Mouse (Mus musculus) kidney, embryonic 14.5 days (tissue): ENCODE data around the gene Nfkbib. TPM values are rescaled to one million over a fixed set of nuclear protein-coding genes. Genes with fewer than 3 reads are reported as not detected.
A peak's percentile ranks its signal among the peaks of the same experiment; 100 is the strongest.

ENCODE experiments used
- ATAC-seq: fragments of 200-750 bp; cut with Nextera tagmentation; 2 replicates; pipeline ENCODE4 v1.8.0; 2017; ENCODE audit warnings: moderate number of reproducible peaks, mild to moderate bottlenecking, moderate TSS enrichment, moderate library complexity; ENCODE audit not compliant: low FRiP score, low TSS enrichment
- H3K27ac ChIP-seq: fragments of 300-500 bp; sonication (generic); 2 replicates; pipeline ENCODE4 v1.5.1; 2014; ENCODE audit warnings: low read depth, mild to moderate bottlenecking, low read length, moderate library complexity, mixed read lengths
- H3K27me3 ChIP-seq: fragments of 300-500 bp; sonication (generic); 2 replicates; pipeline ENCODE4 v1.6.1; 2014; ENCODE audit warnings: mild to moderate bottlenecking, low read length; ENCODE audit not compliant: control insufficient read depth, insufficient read depth
- H3K36me3 ChIP-seq: fragments of 300-500 bp; sonication (generic); 2 replicates; pipeline ENCODE4 v1.6.1; 2014; ENCODE audit warnings: low read length, mixed read lengths; ENCODE audit not compliant: control insufficient read depth, insufficient read depth
- H3K4me1 ChIP-seq: fragments of 300-500 bp; sonication (generic); 2 replicates; pipeline ENCODE4 v1.6.1; 2014; ENCODE audit warnings: low read length, mixed read lengths; ENCODE audit not compliant: control insufficient read depth, insufficient read depth
- H3K4me2 ChIP-seq: fragments of 300-500 bp; sonication (generic); replicated peaks from 2 replicates; pipeline ENCODE4 v1.6.1; 2014; ENCODE audit warnings: low read depth, mild to moderate bottlenecking, low read length
- H3K4me3 ChIP-seq: fragments of 300-500 bp; sonication (generic); 2 replicates; pipeline ENCODE4 v1.5.1; 2014; ENCODE audit warnings: mild to moderate bottlenecking, low read length
- H3K9ac ChIP-seq: fragments of 300-500 bp; sonication (generic); 2 replicates; pipeline ENCODE4 v1.6.1; 2014; ENCODE audit warnings: low read depth, mild to moderate bottlenecking, low read length, moderate library complexity
- H3K9me3 ChIP-seq: fragments of 300-500 bp; sonication (generic); 2 replicates; pipeline ENCODE4 v1.6.1; 2016; ENCODE audit warnings: low read length; ENCODE audit not compliant: control insufficient read depth
- WGBS: fragments of 180-500 bp; shearing (Covaris S2); extraction: QIAGEN DNeasy Blood & Tissue Kit; methylation state at CpG from one replicate; pipeline ENCODE4 v1.1.7; 2014; 5-methylcytosine and 5-hydroxymethylcytosine counted together
- polyA plus RNA-seq: library from polyadenylated mRNA; unstranded; fragments of >200 nt; fragmentation: Nextera tagmentation; extraction: Ambion mirVana; gene quantifications from 2 replicates; pipeline ENCODE4 v1.2.1, GENCODE M21; 2014

Nfkbib gene
- polyA plus RNA-seq, 1 experiment from 2014 or later = 43.9 TPM

DNA sequence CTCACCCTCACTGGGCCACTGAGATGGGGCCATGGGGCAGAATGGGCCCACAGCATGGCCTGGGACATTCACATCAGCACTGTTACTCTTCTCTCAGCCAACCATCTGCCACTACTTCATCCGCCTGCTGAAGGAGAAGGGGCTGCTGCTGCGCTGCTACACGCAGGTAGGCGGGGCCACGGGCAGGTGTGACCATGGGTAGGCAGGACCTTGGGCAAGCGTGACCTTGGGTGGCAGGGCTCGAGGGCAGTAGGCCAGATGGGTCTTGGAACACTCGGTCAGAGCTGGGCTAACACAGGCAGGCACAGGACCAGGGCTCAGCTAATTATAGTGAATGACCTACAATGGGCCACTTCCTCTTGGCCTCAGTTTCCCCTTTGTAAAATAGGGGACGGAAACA, 11.5 kb upstream of the Nfkbib start:
- H3K36me3 ChIP-seq = peaks cover 3% of the 10 kb centered on the region; the same call in 1 of the 2 replicates
- no peak overlapping the region for H3K27ac ChIP-seq
- no peaks in the 10 kb centered on the region for H3K27me3 ChIP-seq
- H3K4me1 ChIP-seq = peaks cover 6% of the 10 kb centered on the region
- no peak overlapping the region for H3K4me3 ChIP-seq
- 86% methylated on average over 9 of the region's 9 CpGs for WGBS
- no peaks in the 10 kb centered on the region for H3K9me3 ChIP-seq
- H3K9ac ChIP-seq = no peak overlapping the region
- no peak overlapping the region for H3K4me2 ChIP-seq
- ATAC-seq = no peak

DNA sequence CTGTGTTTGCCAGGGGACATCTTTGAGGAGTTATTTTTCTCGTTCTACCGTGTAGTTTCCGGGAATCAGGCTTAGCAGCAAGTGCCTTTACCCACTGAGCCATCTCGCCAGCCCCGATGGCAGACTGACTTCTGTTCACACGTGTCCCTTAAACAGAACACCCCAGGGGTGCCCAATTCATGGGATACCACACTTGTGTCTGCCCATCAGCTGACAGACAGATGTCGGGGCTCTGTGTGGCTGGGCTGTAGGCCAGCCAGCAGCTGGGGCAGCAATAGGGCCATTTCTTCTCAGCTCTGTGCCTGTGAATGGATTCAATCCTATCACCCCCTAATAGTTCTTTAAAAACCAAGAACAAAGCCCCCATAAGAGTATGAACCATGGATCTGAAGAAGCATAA, 7.8 kb upstream of the Nfkbib start:
- H3K4me1 ChIP-seq = peaks cover under 1% of the 10 kb centered on the region
- no peak for ATAC-seq
- no peaks in the 10 kb centered on the region for H3K9me3 ChIP-seq
- no peak overlapping the region for H3K4me3 ChIP-seq
- no peak overlapping the region for H3K9ac ChIP-seq
- H3K27me3 ChIP-seq = no peaks in the 10 kb centered on the region
- no peak overlapping the region for H3K27ac ChIP-seq
- no peaks in the 10 kb centered on the region for H3K36me3 ChIP-seq
- WGBS = 90% methylated on average over 7 of the region's 7 CpGs
- H3K4me2 ChIP-seq = no peak overlapping the region

- H3K27ac ChIP-seq = no peak overlapping the region
Measured at GRCm38 (mm10) chr7:28774164-28774563, 6.9 kb upstream of the Nfkbib start.

GRCm38 (mm10) chr7:28773163-28773562, 5.9 kb upstream of the Nfkbib start:
- H3K4me1 ChIP-seq = no peaks in the 10 kb centered on the region
- H3K27ac ChIP-seq = no peak overlapping the region
- no peak overlapping the region for H3K4me2 ChIP-seq
- WGBS = 49% methylated on average over 3 of the region's 3 CpGs
- H3K36me3 ChIP-seq = no peaks in the 10 kb centered on the region
- no peak overlapping the region for H3K9ac ChIP-seq
- no peaks in the 10 kb centered on the region for H3K9me3 ChIP-seq
- ATAC-seq = no peak; the same call in 1 of the 2 replicates
- no peak overlapping the region for H3K4me3 ChIP-seq
- H3K27me3 ChIP-seq = no peaks in the 10 kb centered on the region

More at GRCm38 (mm10) chr7:28774164-28774563, 6.9 kb upstream of the Nfkbib start:
- Histone ChIP-seq H3K4me1 (no peaks in the 10 kb centered on the region), H3K36me3 (no peaks in the 10 kb centered on the region), H3K27me3 (no peaks in the 10 kb centered on the region), H3K4me2 (no peak overlapping the region), H3K9ac (peak overlapping the region; percentile 14; the same call in 1 of the 2 replicates), H3K9me3 (no peaks in the 10 kb centered on the region), H3K4me3 (no peak overlapping the region)
- ATAC-seq = no peak
- 74% methylated on average over 12 of the region's 12 CpGs for WGBS

GRCm38 (mm10) chr7:28771867-28772266, 4.6 kb upstream of the Nfkbib start:
- Histone ChIP-seq H3K27ac (no peak overlapping the region), H3K27me3 (no peaks in the 10 kb centered on the region), H3K9ac (no peak overlapping the region), H3K4me3 (no peak overlapping the region), H3K9me3 (no peaks in the 10 kb centered on the region), H3K36me3 (no peaks in the 10 kb centered on the region), H3K4me1 (no peaks in the 10 kb centered on the region), H3K4me2 (no peak overlapping the region)
- WGBS = 93% methylated on average over 11 of the region's 11 CpGs
- ATAC-seq = no peak

DNA sequence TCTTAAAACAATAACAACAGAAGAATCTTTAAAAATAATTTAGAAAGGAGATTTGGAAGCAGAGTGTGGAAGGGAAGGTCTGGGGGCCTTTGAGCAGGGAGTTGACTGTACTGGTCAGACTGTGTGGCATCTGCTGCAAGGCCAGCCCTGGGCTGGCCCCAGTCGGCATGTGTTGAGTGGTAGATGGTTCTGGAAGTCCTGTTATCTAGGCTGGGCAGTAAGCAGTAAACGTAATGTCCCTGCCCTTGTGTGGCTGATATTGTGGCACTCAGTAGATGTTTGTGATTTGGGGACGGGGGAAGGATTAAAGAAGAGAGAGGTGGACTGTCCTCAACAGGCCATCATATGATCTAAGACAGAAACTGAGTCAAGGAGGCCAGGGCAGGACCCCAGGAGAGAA, 3.0 kb upstream of the Nfkbib start:
- Histone ChIP-seq H3K27me3 (no peaks in the 10 kb centered on the region), H3K4me3 (no peak overlapping the region), H3K4me1 (peaks cover 5% of the 10 kb centered on the region), H3K9me3 (no peaks in the 10 kb centered on the region), H3K9ac (no peak overlapping the region), H3K4me2 (no peak overlapping the region), H3K36me3 (no peaks in the 10 kb centered on the region), H3K27ac (no peak overlapping the region)
- WGBS = 84% methylated on average over 3 of the region's 3 CpGs
- ATAC-seq = no peak

DNA sequence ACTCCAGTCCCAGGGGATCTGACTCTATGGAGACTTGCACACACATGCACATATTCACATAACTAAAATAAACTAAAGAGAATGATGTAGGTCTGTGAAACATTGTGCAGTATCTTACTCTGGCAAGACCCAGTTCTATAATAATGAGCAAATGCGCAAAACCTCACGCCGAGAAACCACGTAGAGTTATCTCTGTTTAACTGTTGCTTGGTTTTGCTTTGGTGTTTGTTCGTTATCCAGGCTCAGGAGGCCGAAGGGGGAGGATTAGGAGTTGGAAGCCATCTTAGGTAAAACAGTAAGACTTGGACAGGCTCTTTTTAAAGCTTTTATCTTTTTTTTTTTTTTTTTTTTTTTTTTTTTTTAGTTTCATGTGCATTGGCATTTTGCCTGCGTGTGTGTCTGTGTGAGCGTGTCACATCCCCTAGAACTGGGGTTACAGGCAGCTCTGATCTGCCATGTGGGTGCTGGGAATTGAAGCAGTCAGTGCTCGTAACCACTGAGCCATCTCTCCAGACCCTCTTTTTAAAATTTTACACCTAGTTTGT, 2.2 kb upstream of the Nfkbib start:
- Histone ChIP-seq H3K27ac (no peak overlapping the region), H3K27me3 (no peaks in the 10 kb centered on the region), H3K4me1 (peaks cover 6% of the 10 kb centered on the region), H3K4me3 (no peak overlapping the region), H3K4me2 (no peak overlapping the region), H3K9me3 (no peaks in the 10 kb centered on the region), H3K9ac (no peak overlapping the region), H3K36me3 (no peaks in the 10 kb centered on the region)
- 93% methylated on average over 9 of the region's 9 CpGs for WGBS
- ATAC-seq = no peak

GRCm38 (mm10) chr7:28766910-28767309, 402 bp downstream of the Nfkbib start:
- no peak; the same call in 1 of the 2 replicates for ATAC-seq
- Histone ChIP-seq H3K4me2 (peak overlapping the region; percentile 54), H3K27me3 (no peaks in the 10 kb centered on the region), H3K4me1 (peaks cover 6% of the 10 kb centered on the region), H3K9ac (peak overlapping the region; percentile 73), H3K4me3 (peak overlapping the region; percentile 70), H3K9me3 (no peaks in the 10 kb centered on the region), H3K36me3 (peaks cover 2% of the 10 kb centered on the region; the same call in 1 of the 2 replicates), H3K27ac (no peak overlapping the region)
- WGBS = 3% methylated on average over 14 of the region's 14 CpGs

GRCm38 (mm10) chr7:28766173-28766879, 986 bp downstream of the Nfkbib start, which contains the start of gene Sirt2:
Gene Sirt2, plus strand, starts transcription at chr7:28766735.
- no peak within 1 kb of the TSS for H3K27ac ChIP-seq
- H3K27me3 ChIP-seq = no peaks in the 10 kb centered on the region
- H3K4me3 ChIP-seq = peak within 1 kb of the TSS; percentile 70
- peaks cover 8% of the 10 kb centered on the region for H3K36me3 ChIP-seq
- WGBS = under 1% methylated on average over 45 of the region's 45 CpGs
- no peaks in the 10 kb centered on the region for H3K9me3 ChIP-seq
- peak; percentile 99 for ATAC-seq
- peak within 1 kb of the TSS; percentile 73 for H3K9ac ChIP-seq
- H3K4me2 ChIP-seq = peak within 1 kb of the TSS; percentile 66
- peaks cover 6% of the 10 kb centered on the region for H3K4me1 ChIP-seq
